Mouse (Mus musculus): ENCODE results near the gene Asb3.
A peak's percentile ranks its signal among the peaks of the same experiment; 100 is the strongest.

Gene Asb3

DNA sequence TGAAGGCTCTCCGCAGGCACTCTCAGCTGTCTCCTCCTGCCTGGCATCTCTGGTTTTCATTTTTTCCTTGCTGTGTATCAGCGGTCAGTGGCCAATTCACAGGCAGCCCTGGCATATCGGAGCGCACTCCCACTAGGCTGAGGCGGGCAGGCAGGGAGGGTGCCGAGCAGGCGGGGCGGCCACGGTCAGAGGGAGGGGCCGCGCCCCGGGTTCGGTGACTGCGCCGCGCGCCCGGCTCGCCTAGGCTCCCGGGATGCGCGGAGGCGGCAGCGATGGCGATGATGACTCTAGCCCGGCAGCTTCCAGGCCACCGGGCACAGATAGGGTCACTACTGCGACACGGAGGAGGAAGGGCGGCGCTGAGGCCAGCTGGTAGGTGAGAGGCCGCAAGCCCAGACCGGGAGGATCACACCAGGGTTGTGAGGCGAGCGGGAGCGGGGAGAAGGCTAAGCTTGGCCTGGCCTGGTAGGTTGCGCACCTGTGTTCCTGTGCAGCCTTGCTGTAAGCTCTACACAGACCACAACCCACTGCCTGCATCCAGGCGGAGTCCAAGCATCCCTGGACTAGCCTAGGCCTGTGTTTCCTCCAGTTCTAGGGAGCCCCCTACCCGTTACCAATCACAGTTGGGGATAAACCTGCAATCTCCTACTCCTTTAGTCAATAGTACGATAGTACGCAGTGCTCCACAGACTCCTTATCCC lies at the start of gene Asb3, which contains the start of gene Gpr75:
Gene Asb3 (plus strand): TSS at position 246 of the 701 bp plus-strand sequence.
Gene Gpr75 (plus strand): TSS at position 188 of the 701 bp plus-strand sequence.
- DNase-seq (ENCODE audit: low read depth, low spot score): peak; percentile 52

DNA sequence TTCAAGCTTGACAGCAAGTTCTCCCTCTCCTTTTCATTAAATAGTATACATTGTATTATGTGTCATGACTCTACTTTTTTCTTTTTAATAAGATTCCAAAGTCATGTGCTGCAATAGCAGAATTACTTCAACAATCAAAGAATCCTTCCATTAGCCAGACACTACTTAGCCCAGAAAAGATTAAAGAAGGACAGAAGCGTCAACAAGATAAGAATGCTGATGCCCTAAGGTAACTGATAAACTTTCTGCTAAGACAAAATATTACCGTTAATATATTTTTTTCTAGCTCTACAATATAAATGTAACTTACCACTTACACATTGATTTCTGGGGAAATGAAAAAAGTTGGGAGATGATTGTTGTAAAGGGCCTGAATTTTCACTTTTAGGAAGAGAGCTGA lies 46.4 kb upstream of the Asb3 start:
- no peak for DNase-seq (ENCODE audit: low read depth, low spot score)

DNA sequence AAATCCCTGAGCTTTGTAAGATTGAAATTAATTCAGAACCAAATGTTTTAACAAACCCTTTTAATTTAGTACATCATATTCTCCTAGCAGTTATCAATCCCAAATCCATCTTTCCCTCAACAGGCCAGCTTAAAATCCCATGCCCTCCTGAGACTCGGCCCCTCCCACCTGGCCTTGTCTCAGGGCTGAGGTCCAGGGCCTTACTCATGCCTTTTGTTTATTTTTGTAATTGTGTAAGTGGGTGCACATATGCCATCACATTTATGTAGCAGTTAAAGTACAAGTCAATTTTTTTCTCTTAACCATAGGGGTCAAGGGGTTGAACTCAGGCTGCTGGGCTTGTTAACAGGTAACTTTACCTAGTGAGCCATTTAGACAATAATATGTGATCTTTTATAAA lies 40.9 kb upstream of the Asb3 start:
- DNase-seq (ENCODE audit: low read depth, low spot score): no peak

DNA sequence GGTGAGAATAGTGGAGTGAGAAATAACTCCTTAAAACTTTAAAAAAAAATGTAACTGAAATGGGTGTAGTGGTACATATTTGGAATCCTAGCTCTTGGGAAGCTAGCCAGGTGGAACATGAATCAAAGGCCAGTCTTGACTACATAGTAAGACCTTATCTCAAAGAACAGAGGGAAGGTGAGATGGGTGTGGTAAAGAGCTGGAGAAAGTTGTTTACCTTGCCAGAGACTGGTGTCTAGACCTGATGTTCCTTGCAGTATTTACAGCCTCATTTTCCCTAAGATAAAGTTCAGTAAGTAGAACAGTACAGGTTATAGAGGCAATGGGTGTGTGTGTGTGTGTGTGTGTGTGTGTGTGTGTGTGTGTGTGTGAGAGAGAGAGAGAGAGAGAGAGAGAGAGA lies 12.8 kb upstream of the Asb3 start:
- DNase-seq (ENCODE audit: low read depth, low spot score): no peak

DNA sequence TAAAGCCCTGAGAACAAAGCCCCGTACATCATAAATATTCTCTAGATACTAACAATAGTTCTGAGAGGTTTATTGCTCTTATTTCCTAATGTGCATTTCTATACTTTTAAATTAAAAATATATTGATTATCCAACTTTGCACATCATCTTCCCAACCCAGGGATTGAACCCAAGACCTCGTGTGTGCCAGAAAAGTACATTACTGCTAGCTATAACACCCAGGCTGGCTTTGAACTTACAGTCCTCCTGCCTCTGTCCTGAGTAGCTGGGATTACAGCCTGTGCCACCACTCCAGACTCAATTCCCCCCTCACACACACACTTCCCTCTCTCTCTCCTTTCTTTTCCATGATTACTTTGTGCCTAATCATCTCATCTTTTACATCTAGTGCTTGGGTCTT lies 2.9 kb downstream of the Asb3 start:
- DNase-seq (ENCODE audit: low read depth, low spot score): no peak

DNA sequence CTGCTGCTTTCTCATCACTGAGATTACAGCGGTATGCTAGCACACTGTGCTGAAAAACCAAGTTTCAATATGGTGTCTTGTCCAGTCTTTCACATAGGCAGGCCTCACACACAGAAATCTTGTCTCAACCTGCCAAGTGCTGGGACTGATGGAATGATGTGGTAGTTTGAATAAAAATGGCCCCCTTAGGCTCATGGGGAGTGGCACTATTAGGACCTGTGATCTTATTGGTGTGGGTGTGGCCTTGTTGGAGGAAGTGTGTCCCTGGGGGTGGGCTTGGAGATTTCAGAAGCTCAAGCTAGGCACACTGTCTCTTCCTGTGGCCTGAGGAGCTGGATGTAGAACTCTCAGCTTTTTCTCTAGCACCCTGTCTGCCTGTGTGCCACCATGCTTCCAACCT lies 11.0 kb downstream of the Asb3 start:
- DNase-seq (ENCODE audit: low read depth, low spot score): no peak

DNA sequence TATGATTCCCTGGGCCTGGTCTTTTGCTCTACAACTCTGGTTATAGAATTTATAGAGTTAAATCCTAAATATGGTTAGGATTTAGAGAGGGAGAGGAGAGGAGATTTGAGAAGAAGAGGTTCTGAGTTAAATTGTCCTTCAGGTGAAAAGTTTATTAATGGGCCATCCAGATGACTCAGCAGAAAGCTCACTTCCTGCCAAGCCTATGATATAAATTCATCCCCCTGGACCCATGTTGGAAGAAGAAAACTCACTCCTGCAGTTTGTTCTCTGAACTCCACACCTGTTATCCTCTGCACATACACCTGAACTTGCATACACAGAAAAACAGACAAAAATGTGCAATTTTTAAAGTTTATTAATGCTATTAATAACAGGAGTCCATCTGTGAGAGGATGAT lies 14.1 kb downstream of the Asb3 start:
- DNase-seq (ENCODE audit: low read depth, low spot score): no peak

DNA sequence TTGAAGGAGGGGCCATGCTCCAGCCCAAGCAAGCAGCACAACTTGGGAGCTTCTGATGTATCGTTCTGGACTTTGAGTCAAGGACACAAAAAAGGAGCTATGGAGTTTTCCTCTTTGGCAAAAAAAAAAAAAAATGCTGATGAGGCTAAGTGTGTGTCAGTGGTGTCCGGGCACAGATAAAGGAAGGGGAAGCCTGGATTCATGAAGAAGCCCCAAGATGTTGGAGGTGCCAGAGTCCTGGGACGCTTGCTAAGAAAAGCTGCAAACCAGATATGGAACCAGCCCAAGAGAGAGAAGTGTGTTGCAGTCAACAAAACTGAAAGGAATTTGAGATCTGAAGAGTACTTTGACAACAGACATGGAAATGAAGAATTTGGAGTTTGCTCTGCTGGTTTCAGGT lies 27.1 kb downstream of the Asb3 start:
- no peak for DNase-seq (ENCODE audit: low read depth, low spot score)

DNA sequence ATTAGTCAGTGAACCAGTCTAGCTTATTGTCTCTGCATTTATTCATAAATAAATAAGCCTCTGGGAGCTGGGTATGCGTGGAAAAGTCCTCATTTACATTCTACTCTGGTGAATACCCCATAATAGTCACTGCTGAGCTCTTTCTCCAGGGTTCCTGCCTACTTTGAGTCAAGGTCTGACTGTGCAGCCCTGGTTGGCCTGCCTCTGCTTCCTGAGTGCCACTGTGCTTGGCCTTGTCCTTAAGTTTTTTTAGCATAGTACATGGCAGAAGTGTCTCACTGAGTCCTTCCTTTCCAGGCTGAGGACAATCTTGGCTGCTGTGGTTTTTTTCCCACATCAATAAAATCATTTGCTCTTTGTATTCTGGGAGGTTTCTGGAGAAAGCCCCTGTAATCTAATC lies 35.4 kb downstream of the Asb3 start:
- DNase-seq (ENCODE audit: low read depth, low spot score): no peak

DNA sequence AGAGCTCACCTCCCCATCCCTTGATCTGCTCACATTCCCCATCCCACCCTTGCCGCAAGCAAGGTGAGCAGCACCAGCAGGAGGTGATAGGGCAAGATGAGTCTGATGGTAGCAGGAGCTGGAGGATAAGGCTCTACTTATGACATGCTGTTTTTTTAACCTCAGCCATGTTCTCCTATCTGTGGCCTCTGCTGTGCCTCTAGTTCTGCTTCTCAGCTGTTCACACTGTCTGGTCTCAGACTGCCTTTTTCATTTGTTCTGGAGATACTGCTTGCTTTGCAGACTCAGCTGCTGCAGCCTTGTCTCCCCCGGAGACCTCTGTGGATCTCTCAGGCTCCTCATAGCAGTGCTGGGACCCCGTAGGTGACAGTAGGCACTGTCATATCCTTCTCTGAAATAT lies 38.1 kb downstream of the Asb3 start:
- no peak for DNase-seq (ENCODE audit: low read depth, low spot score)

DNA sequence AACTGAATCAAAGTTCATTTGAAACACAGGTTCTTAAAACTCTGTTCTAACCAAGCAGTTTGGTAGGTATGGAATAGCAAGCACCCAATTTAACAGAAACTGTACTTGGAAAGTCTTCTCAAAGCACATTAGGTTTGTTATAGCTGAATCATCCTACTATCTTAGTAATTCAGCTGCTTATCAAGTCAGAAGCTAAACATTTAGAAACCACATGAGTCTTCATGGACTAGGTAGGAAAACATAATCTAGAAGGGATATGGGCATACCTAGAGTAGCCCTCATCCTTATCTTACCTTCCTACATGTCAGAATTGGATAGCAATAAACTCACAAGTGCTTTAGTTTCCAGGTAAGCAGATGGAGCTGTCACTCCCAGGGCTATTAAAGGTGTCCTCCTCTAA lies 42.9 kb downstream of the Asb3 start:
- DNase-seq (ENCODE audit: low read depth, low spot score): no peak

DNA sequence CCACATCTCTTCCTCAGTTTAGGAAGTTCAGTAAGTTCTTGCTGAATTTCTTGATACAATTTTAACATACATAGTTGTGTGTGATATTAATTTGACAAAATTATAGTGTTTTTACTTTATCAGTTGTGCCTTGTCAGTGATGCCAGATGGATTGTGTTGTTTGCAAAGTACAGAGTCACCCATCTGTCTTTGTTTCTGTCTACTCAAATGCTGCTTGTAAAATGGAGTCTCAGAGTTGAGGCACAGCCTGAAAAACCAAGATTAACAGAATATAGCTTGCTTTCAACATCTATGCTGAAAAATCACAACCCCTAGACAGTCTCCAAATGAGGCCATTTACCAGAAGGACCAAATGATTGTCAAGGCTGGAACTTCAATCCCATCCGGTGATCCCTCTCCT lies 43.3 kb downstream of the Asb3 start:
- DNase-seq (ENCODE audit: low read depth, low spot score): no peak

DNA sequence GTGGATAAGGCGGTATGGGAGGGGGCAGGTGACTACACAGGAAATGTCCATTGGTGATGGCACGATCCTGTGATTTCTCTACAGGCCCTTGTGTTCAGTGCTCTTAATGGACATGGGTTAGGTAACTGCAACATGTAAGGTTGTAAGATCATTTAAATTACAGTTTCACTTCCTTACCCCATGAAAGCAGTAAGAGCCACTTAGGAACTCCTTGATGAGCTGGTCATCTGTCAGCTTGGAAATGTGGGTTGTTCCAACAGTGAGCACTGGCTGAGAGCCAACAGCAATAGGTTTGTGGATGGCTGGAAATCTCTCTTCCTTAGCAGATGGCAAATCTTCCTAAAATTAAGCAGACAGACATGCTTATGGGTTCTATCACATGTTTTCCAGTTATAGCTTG lies 58.3 kb downstream of the Asb3 start:
- DNase-seq (ENCODE audit: low read depth, low spot score): no peak

DNA sequence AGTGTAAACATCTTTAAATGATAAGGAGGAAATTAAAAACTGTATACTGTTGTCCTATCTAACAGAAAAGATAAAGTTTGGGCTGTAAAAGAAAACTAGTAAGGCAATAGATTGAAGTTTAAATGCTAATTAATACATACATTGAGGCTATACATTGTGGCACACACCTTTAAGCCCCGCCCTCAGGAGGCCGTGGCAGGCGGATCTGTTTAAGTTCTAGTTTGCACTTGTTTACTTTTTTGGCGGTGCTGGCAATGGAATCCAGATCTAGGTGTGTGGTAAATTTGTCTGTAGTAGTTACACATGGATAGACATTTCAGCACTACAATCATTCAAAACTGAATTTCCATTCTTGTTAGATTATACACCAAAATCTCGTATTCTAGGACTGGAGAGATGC lies 67.6 kb downstream of the Asb3 start:
- DNase-seq (ENCODE audit: low read depth, low spot score): no peak

DNA sequence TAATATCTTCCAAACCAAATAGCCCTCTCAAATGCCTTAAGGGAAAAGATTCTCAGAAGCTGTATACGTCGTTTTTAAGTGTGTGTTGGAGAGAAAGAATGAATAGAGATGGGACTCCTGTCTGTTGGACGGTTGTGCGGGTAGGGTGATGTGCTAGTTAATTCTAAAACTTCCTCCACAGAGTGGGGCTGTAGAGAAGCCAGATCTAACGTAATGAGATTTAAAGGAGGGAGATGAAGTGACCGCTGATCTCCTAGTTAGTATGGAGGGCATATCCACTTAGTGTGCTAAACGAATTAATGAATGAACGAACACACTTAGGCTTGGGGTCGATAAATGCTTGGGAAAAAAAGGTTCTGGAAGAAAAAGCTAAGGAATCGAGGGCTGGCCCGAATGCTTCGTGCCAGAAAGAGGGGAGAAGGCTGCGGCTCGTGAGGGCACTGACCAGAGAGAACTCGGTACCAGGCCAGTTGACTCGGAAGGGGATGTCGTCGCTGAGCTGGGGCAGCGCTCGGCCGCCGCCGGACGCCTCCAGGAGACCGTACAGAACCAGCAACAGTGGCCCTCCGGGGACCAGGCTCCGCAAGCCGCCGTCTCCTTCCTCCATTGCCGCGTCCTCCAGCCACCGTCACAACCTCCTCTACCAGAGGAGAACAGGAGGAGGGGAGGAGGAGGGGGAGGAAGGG lies 68.4 kb downstream of the Asb3 start:
- peak; percentile 27 for DNase-seq (ENCODE audit: low read depth, low spot score)

DNA sequence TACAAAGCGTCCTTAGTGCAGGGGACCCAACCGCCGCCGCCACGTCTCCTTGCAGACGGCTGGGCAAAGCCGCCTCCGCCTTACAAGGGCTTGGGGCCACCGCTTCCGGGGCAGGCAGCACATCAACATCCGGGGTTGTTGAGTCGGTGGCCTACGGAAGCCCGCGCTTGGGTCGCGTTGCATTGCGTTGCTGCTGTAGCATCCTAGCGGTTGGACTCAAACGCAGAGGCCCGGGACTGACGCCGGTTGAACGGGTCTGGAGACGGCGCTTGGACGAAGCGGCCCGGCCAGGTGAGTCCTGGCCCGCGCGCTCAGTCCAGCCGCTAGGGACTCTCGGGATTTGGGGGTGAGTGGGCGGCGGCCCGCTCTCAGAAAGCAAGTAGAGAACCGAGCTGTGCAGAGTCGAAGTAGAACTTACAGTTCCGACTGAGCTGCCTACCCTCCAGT lies 69.1 kb downstream of the Asb3 start, which contains the start of gene Erlec1:
Gene Erlec1 (minus strand): TSS at position 57 of the 447 bp plus-strand sequence.
- DNase-seq (ENCODE audit: low read depth, low spot score): peak; percentile 91

DNA sequence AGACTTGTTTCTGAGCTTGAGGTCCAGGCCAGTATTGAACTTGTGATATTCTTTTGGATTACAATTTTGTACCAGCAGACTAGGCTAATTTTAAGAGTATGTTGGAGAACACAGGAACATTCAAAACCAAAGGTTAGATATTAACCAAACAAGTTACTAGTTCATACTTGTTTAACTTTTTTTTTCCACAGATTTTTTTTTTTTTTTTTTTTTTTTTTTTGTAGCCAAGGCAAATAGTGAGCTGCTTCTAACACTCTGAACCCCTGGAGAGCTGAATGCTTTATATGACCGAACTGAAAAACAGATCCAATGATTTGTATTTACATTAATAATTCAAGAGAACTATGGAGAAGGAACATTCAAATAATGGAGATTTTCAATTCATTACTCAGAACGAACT lies 100.0 kb downstream of the Asb3 start:
- DNase-seq (ENCODE audit: low read depth, low spot score): no peak

DNA sequence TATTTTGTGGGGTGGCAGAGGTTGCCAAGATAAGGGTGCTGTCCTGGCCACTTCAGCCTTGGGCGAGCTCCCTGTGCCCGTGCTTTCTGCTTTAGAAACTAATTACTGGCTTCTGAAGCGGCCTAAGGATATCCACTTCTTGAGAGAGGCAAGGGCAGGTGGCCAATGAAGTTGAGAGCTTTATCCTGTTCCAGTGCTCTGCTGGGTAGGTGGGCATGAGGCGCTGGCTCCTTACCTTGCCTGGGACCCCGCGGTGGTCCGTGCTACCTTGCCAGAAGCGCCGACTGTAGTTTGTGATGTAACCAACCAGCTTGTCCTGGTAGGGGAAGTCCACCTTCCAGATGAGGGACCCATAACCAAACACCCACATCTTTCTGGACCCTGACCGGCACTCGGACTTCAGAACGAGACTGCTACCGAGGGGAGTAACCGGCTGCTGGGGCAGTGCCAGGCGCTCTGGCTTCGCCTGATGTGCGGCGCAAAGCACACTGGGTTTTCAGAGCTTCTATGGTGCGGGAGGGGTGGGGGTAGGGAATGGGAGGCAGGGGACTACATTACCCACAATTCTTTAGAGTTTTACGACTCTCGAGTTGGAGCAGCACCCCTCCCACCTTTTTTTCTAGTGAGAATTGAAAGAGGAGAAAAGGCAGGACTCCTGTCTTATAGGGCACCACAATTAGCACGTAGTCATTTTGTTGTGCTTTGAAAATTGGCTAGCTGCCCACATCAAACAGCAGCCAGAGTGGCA lies 100.8 kb downstream of the Asb3 start, which contains the start of gene Chac2:
Gene Chac2 (minus strand): TSS at position 474 of the 748 bp plus-strand sequence.
- peak; percentile 87 for DNase-seq (ENCODE audit: low read depth, low spot score)

DNA sequence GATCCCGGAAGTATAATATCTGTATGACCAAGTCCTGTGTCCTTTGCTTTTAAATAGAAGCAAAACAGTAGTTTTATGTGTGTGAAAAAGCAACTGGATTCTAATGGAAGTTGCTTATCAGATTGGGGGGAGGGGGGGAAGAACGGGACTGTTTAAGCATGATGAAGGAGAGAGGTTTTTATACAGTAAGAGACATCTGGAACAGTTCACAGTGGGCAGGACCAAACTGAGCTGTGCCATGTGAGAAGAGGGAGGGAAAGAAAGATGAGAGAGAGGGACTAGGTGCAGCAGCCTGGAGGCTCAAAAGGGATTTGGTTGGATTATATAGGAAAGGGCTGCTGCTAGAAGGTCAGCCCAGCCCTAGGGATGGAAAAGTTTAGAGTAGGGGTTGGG lies 101.4 kb downstream of the Asb3 start:
- DNase-seq (ENCODE audit: low read depth, low spot score): peak; percentile 29

DNA sequence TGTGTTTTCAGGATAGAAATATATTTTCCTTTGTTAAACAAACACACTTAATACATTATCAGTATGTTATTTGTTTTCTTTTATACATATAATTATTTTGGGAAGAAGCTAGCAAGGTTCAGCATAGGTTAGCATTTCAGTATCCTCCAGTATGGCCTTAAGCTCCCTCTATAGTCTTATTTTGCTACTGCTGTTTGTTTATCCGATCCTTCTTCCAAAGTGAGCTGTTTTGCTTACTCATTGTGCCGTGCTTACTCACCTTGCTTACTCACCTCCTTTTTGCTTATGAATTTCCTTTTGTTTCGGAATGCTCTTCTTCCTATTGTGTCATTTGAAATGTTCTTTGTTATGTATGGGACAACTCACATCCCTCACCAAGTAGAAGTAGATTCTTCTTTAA lies 111.5 kb downstream of the Asb3 start:
- DNase-seq (ENCODE audit: low read depth, low spot score): no peak

DNA sequence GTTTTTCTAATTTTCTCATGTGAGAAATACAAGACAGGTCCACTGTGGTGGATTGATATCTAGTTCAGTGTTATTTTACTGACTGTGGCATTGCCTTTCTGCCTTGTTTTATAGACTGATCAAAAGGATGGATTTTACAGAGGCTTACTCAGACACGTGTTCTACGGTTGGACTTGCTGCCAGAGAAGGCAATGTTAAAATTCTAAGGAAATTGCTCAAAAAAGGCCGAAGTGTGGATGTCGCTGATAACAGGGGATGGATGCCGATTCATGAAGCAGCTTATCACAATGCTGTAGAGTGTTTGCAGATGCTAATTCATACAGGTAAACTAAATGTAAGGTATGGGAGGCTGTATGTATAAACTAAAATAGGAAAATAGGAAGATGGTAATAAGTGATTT lies 113.0 kb downstream of the Asb3 start:
- no peak for DNase-seq (ENCODE audit: low read depth, low spot score)

DNA sequence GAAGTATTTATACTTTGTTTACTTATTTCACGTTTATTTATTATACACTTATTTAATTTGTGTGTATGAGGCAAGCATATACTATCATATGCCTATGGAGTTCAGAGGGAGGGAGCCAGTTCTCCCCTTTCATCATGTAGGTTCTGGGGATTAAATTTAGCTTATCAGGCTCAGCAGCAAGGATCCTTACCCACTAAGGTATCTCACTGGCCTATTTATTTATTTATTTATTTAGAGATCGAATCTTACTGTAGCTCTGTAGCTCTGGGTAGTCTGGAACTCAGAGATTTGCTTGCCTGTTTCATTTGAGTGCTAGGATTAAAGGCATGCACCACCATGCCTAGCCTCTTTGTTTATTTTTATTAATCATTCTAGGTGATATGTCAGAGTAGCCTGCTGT lies 113.5 kb downstream of the Asb3 start:
- no peak for DNase-seq (ENCODE audit: low read depth, low spot score)

Measured in mesoderm, embryonic 11.5 days (tissue).